8 mouse cellular contexts compared by ENCODE assay signal in the genomic region with DNA sequence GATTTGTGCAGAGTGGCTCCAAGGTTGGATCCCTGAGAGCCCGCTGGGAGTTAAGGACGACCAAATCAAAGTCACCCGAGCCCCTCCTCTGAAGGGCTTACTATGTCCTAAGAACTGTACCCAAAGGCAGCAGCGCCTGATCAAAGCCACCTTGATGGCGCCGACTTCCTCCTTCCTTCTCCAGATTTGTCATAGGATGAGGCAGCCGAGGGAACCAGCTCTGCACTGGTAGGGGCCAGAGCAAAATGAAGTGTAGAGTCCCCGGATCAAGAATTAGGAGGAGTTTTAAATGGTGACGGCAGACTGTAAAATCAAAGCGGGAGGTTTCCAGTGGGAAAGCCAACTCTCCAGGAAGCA. TPM values are rescaled to one million over a fixed set of nuclear protein-coding genes. Genes with fewer than 3 reads are reported as not detected.
DNase-seq lines count a peak whose midpoint lies in the region; ATAC-seq and TF ChIP-seq lines count a peak whose summit lies in the region.

No protein-coding gene starts in this region.

- H3K27me3 ChIP-seq in embryonic facial prominence, embryonic 15.5 days = no peaks in the 10 kb centered on the region
- H3K27me3 ChIP-seq in hindbrain, embryonic 16.5 days (replicated peaks; ENCODE audit: control insufficient read depth, insufficient read depth, low read length) = no peaks in the 10 kb centered on the region
- H3K27me3 ChIP-seq in midbrain, postnatal 0 days (ENCODE audit: insufficient read depth, low read length) = no peaks in the 10 kb centered on the region

- H3K4me3 ChIP-seq in layer of hippocampus, adult 2 months = peak overlapping the region; percentile 39
- peak overlapping the region; percentile 37 for H3K4me3 ChIP-seq in embryonic facial prominence, embryonic 15.5 days (replicated peaks)
- H3K4me3 ChIP-seq in hindbrain, embryonic 16.5 days (ENCODE audit: low read length) = peak overlapping the region; percentile 3; the same call in 1 of the 2 replicates
- H3K4me3 ChIP-seq in midbrain, postnatal 0 days (ENCODE audit: low read depth, low read length) = no peak overlapping the region

- no peaks in the 10 kb centered on the region for H3K36me3 ChIP-seq in embryonic facial prominence, embryonic 15.5 days
- H3K36me3 ChIP-seq in hindbrain, embryonic 16.5 days (ENCODE audit: control insufficient read depth, insufficient read depth, low read length) = no peaks in the 10 kb centered on the region
- H3K36me3 ChIP-seq in midbrain, postnatal 0 days (ENCODE audit: insufficient read depth, low read length) = no peaks in the 10 kb centered on the region

- DNase-seq in layer of hippocampus, adult 2 months (ENCODE audit: low spot score in 2 of 2) = no peak
- no peak for DNase-seq in layer of hippocampus, adult 9-10 months (ENCODE audit: low spot score)
- no peak for DNase-seq in midbrain, postnatal 0 days (ENCODE audit: low spot score)
- DNase-seq in B cell, adult 2 months = no peak
- DNase-seq in layer of hippocampus, adult 11-12 months (ENCODE audit: low spot score) = no peak
- no peak for DNase-seq in spleen, adult 12 weeks (ENCODE audit: low spot score)

- no peaks in the 10 kb centered on the region for H3K9me3 ChIP-seq in embryonic facial prominence, embryonic 15.5 days (replicated peaks)
- H3K9me3 ChIP-seq in hindbrain, embryonic 16.5 days (ENCODE audit: control insufficient read depth, low read length) = no peaks in the 10 kb centered on the region
- H3K9me3 ChIP-seq in midbrain, postnatal 0 days (ENCODE audit: low read length) = no peaks in the 10 kb centered on the region

- no peak; the same call in 1 of the 2 replicates for ATAC-seq in embryonic facial prominence, embryonic 15.5 days (ENCODE audit: insufficient number of reproducible peaks, low FRiP score, low TSS enrichment, low read depth)
- ATAC-seq in hindbrain, embryonic 16.5 days = no peak
- ATAC-seq in midbrain, postnatal 0 days (ENCODE audit: low FRiP score) = peak; percentile 41; the same call in 1 of the 2 replicates

- H3K4me2 ChIP-seq in embryonic facial prominence, embryonic 15.5 days (replicated peaks) = peak overlapping the region; percentile 53
- peak overlapping the region; percentile 51 for H3K4me2 ChIP-seq in hindbrain, embryonic 16.5 days (ENCODE audit: low read length)
- peak overlapping the region; percentile 46 for H3K4me2 ChIP-seq in midbrain, postnatal 0 days (ENCODE audit: low read depth, low read length, poor library complexity, severe bottlenecking)

- peak overlapping the region; percentile 37 for H3K27ac ChIP-seq in layer of hippocampus, adult 2 months
- H3K27ac ChIP-seq in embryonic facial prominence, embryonic 15.5 days (replicated peaks) = no peak overlapping the region
- H3K27ac ChIP-seq in hindbrain, embryonic 16.5 days (ENCODE audit: low read depth, low read length) = peak overlapping the region; percentile 52
- no peak overlapping the region for H3K27ac ChIP-seq in midbrain, postnatal 0 days (ENCODE audit: low read depth, low read length)

- H3K9ac ChIP-seq in embryonic facial prominence, embryonic 15.5 days = no peak overlapping the region
- H3K9ac ChIP-seq in hindbrain, embryonic 16.5 days (ENCODE audit: low read depth, low read length) = no peak overlapping the region
- no peak overlapping the region for H3K9ac ChIP-seq in midbrain, postnatal 0 days (replicated peaks; ENCODE audit: low read length, poor library complexity, severe bottlenecking)

- 7% methylated on average over 10 of the region's 10 CpGs for WGBS in embryonic facial prominence, embryonic 15.5 days
- 8% methylated on average over 10 of the region's 10 CpGs for WGBS in hindbrain, embryonic 16.5 days
- 6% methylated on average over 10 of the region's 10 CpGs for WGBS in midbrain, postnatal 0 days

- peaks cover 12% of the 10 kb centered on the region for H3K4me1 ChIP-seq in embryonic facial prominence, embryonic 15.5 days
- peaks cover 10% of the 10 kb centered on the region for H3K4me1 ChIP-seq in hindbrain, embryonic 16.5 days (ENCODE audit: control insufficient read depth, insufficient read depth, low read depth, low read length)
- H3K4me1 ChIP-seq in midbrain, postnatal 0 days (ENCODE audit: insufficient read depth, low read length) = peaks cover 7% of the 10 kb centered on the region; the same call in 1 of the 2 replicates

- TF ChIP-seq CTCF in layer of hippocampus, adult 2 months (conservative IDR thresholded peaks at IDR 0.05) = no peak
- no peak for TF ChIP-seq CTCF in midbrain, postnatal 0 days (IDR thresholded peaks at IDR 0.05)

RNA-seq across cellular contexts. Expression of a gene that starts 10.6 kb away (rescaled TPM):
- total RNA-seq in layer of hippocampus, adult 2 months (2021) = 1 to 10 TPM; 6.3 to 9.4 TPM
- 5.8 and 6.1 TPM in 2 replicates for polyA plus RNA-seq in embryonic facial prominence, embryonic 15.5 days (2015; fragmentation: Nextera tagmentation; extraction: Ambion mirVana)
- 2.9 and 5.1 TPM in 2 replicates for polyA plus RNA-seq in hindbrain, embryonic 16.5 days (2015; fragmentation: Nextera tagmentation; extraction: Ambion mirVana)
- total RNA-seq in midbrain, postnatal 0 days (2014; rRNA removed) = 16.5 and 17.3 TPM in 2 replicates
- 3.3 and 4.7 TPM in 2 replicates for polyA plus RNA-seq in midbrain, postnatal 0 days (2015; fragmentation: Nextera tagmentation; extraction: Ambion mirVana)

Comparison
In these comparisons a context has a peak if more than half of its experiments do, and no peak if none do; other contexts are left out.
1. H3K27ac ChIP-seq: peak in layer of hippocampus, adult 2 months (single experiment) and hindbrain, embryonic 16.5 days (single experiment); none in embryonic facial prominence, embryonic 15.5 days (single experiment) and midbrain, postnatal 0 days (single experiment).
2. Peak in every context shown above with its lines, with median percentiles within 50 percentile points of each other: H3K4me2 ChIP-seq.